Mouse (Mus musculus): Measurements from ENCODE around the gene Large1.

GRCm38 (mm10) chr8:73295531-73295930 lies 57.8 kb downstream of the Large1 start:
- TF ChIP-seq POLR2A (IDR thresholded peaks at IDR 0.05; ENCODE audit: extremely low read depth, insufficient read depth, low read length) = no peak
- no peak for TF ChIP-seq CTCF (IDR thresholded peaks at IDR 0.05; ENCODE audit: low read depth, low read length)
